Mouse (Mus musculus) embryonic fibroblast, embryonic 13.5 days (primary cell): Measurements from ENCODE around the gene Cdh13. TPM values are rescaled to one million over a fixed set of nuclear protein-coding genes. Genes with fewer than 3 reads are reported as not detected.

Experiments
- H3K27ac ChIP-seq: 2 replicates; pipeline ENCODE4 v1.5.1; 2012; ENCODE audit warnings: low read length, control low read depth, inconsistent platforms; ENCODE audit not compliant: insufficient read depth
- H3K4me1 ChIP-seq: 2 replicates; pipeline ENCODE4 v1.6.1; 2011; ENCODE audit warnings: low read length; ENCODE audit not compliant: control insufficient read depth, insufficient read depth
- H3K4me3 ChIP-seq: 2 replicates; pipeline ENCODE4 v1.5.1; 2011; ENCODE audit warnings: mild to moderate bottlenecking, control low read depth, low read length; ENCODE audit not compliant: insufficient read depth
- CTCF ChIP-seq: IDR thresholded peaks from 2 replicates; pipeline ENCODE4 v1.5.1; 2011; ENCODE audit warnings: mild to moderate bottlenecking, control low read depth, low read length, moderate library complexity, borderline replicate concordance; ENCODE audit not compliant: insufficient read depth
- POLR2A ChIP-seq: IDR thresholded peaks from 2 replicates; pipeline ENCODE4 v1.6.1; 2011; ENCODE audit warnings: low read depth, mild to moderate bottlenecking, control low read depth, low read length, moderate library complexity
- polyA plus RNA-seq: library from polyadenylated mRNA; stranded (reverse); fragments of >200 nt; gene quantifications from 2 replicates; pipeline ENCODE4 v1.2.4, GENCODE M21; 2011; ENCODE audit warnings: low read depth; ENCODE audit not compliant: missing spikeins, insufficient read length

Cdh13 gene
- polyA plus RNA-seq, 1 experiment = 19.8 TPM

DNA sequence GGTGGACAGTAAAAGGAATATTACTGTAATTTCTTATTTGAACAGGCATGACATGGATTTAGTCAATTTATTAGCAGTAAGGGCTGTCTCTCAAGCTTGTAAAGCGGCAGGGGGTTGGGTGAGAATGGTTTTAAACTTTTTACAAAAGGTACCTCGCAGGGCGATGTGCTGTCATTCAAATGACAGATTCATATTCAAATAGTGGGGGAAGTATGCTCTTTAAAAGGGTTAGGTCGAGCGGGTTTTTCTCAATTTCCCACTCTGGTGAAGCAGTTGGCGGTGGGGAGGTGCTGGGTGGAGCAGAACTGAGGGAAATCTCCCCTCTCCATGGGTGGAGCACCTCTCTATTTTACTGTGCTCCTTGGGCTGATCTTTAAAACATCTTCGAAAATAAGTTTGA, 513.0 kb downstream of the Cdh13 start:
- Histone ChIP-seq H3K4me3 (no peak overlapping the region), H3K4me1 (no peaks in the 10 kb centered on the region), H3K27ac (no peak overlapping the region)
- no peak for TF ChIP-seq POLR2A
- no peak for TF ChIP-seq CTCF

DNA sequence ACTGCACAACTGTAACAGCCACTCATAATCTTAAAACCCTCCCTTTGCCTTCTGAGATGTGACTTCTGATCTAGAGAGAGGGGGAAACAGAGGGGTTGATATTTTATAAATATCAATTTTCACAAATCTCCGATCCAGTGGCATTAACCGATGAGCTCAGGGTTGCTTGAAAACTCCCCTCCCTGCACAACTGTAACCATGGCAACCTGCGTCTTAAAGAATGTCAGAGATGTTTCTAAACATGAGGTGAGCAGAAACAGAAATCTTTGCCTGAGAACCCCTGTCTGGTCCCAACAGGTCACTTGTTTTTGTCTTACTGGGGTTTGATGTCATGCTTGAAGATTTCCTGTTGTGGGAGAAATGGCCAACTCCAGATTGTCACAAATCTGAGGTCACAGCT, 513.6 kb downstream of the Cdh13 start:
- Histone ChIP-seq H3K4me1 (no peaks in the 10 kb centered on the region), H3K27ac (no peak overlapping the region)
- TF ChIP-seq POLR2A = no peak
- TF ChIP-seq CTCF = no peak

DNA sequence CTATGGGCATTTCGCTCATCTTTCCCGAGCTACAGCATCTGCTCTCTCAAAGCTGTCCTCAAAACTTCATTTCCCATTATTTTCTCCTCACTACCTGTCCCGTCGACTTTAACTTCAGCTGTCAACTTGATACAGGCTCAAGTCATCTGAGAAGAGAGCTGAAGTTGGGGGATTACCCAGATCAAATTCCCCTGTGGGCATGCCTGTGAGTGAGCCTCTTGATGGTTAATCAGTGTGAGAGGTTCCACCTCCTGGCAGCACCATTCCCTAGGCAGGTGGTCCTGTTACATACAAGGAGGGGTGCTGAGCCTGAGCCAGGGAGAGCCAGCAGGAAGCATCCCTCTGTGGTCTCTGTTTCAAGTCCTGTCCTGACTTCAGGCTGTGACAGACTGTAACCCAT, 519.6 kb downstream of the Cdh13 start:
- Histone ChIP-seq H3K4me1 (no peaks in the 10 kb centered on the region), H3K27ac (no peak overlapping the region), H3K4me3 (no peak overlapping the region)
- no peak for TF ChIP-seq CTCF
- no peak for TF ChIP-seq POLR2A

More for the DNA sequence above, 513.6 kb downstream of the Cdh13 start:
- no peak overlapping the region for H3K4me3 ChIP-seq

DNA sequence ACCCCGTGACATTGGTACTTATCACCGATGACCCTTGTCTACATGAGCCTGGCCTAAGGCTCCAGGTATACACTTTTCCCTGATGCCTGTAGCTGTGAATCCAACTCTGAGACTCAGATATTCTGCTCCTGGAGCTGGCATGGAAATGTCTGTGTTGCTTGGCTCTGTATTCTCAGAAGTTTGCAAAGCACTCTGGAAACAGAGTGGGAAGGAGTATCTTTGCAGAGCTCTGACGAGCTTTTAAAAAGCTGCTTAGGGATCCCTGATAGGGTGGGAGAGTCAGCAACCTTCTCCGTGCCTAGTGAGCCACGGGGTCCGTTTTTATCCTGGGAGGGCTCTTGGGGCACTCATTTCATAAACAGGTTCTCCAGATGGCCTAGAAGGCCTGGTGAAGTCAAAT, 526.1 kb downstream of the Cdh13 start:
- TF ChIP-seq CTCF = no peak
- TF ChIP-seq POLR2A = no peak
- no peaks in the 10 kb centered on the region for H3K4me1 ChIP-seq
- H3K27ac ChIP-seq = no peak overlapping the region
- no peak overlapping the region for H3K4me3 ChIP-seq

DNA sequence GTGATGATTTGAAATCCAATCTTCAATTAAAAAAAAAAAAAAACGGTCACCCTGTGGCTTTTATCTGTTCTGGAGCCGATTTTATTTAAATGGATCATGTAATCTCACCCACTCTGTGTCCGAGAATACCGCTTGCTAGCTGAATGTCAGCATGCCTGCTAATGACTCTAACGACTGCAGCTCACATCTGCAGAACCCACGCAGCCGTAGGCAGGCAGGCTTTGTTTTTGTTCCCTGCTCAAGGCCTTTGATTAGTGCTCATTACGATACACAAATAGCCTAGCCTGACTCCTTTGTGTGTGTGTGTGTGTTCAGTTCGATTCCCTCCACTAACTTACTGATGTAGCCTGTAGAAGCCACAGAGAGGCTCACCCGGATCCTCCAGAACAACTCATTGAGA, 531.5 kb downstream of the Cdh13 start:
- H3K4me1 ChIP-seq = no peaks in the 10 kb centered on the region
- no peak overlapping the region for H3K4me3 ChIP-seq
- no peak overlapping the region for H3K27ac ChIP-seq
- TF ChIP-seq POLR2A (no peak), CTCF (no peak)

DNA sequence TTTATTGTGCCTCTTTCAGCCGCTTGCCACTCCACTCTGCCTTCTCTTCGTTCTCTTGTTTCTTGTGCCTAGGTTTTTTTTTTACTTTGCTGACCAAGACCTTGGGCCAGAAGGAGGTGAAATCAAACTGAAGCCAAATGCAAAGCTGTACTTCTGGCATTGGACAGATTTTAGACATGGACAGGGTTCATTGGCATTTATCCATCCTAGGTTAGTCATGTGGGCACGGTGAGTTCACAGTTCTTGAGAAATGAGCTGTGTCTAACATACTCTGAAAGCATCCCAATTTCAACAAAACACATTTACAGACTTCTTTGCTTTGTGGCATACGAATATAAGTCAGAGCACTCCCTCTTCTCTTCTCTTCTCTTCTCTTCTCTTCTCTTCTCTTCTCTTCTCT, 543.2 kb downstream of the Cdh13 start:
- peaks cover 6% of the 10 kb centered on the region; the same call in 1 of the 2 replicates for H3K4me1 ChIP-seq
- TF ChIP-seq POLR2A (no peak), CTCF (no peak)
- no peak overlapping the region for H3K27ac ChIP-seq
- no peak overlapping the region for H3K4me3 ChIP-seq

DNA sequence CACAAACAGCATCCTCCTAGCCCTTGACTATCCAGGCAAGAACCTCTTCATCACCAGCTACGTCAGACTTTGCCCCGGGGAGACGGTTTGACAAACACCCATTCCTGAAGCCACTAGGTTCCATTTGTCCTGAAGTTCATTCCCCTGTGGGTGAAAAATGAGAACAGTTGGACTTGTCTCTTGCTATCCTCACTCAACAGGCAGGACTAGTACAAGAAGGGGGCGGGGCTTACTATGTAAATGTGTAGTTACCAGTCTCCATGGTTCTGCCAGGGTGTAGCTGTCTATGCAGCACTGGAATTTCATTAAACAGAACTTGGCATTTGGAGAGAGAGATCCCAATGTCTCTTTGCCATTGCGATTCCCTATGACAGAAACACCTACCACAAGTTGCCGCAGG, 544.2 kb downstream of the Cdh13 start:
- Histone ChIP-seq H3K27ac (no peak overlapping the region), H3K4me3 (no peak overlapping the region), H3K4me1 (peaks cover 6% of the 10 kb centered on the region; the same call in 1 of the 2 replicates)
- no peak for TF ChIP-seq CTCF
- TF ChIP-seq POLR2A = no peak

DNA sequence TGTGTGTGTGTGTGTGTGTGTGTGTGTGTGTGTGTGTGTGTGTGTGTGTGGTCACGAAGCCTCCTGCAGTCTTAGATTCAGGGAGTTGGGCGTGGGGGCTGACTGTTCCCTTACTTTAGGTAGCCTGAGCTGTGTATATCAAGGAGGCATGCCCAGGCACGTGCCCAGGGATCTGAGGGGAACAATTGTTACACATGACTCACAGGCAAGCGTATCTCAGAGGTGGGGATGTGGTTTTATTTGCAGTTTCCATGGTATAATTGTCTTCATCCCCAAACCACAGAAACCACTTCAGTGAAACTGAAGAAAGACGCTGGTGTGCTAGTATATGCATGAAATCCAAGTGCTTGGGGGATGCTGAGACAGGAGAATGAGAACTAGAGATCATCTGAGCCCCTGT, 546.8 kb downstream of the Cdh13 start:
- Histone ChIP-seq H3K4me1 (peaks cover 6% of the 10 kb centered on the region; the same call in 1 of the 2 replicates), H3K4me3 (no peak overlapping the region), H3K27ac (no peak overlapping the region)
- no peak for TF ChIP-seq POLR2A
- TF ChIP-seq CTCF = no peak

DNA sequence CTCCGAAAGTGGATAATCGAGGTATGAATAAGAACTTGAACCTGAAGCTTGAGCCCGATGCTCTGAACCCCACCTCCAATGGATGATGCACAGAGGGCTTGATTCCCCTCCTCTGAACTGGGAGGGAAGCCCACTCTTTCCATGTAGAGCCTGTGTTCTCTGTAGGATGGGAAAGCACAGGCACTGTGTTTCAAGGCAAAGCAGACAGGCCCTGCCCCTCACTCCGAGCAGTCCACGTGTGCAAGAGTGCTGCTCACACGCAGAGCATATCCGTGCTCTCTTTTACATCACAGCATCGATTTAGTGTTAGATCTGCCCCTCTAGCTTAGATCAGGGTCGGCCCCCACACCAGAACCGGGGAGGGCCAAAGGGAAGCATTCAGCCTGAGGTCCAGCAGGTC, 547.5 kb downstream of the Cdh13 start:
- H3K27ac ChIP-seq = no peak overlapping the region

DNA sequence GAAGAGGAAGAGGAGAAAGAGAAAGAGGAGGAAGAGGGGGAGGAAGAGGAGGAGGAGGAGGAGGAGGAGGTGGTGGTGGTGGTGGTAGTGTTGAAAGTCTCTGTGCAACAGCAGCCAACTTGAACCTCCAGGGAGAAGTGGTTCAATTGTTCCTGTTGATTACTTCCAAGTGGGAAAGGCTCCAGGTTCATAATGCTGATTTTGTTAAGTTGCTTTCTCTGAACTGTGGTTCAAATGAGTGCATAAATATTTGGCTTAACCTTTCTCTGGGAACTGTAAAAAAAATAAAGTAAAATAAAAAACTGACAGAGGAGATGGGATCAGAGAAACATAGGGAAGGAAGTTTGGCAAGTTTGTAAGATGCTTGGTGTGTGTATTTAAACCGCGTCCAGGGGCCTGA, 555.3 kb downstream of the Cdh13 start:
- Histone ChIP-seq H3K4me3 (no peak overlapping the region), H3K27ac (no peak overlapping the region), H3K4me1 (no peaks in the 10 kb centered on the region)
- TF ChIP-seq CTCF (no peak), POLR2A (no peak)

More for the DNA sequence above, 547.5 kb downstream of the Cdh13 start:
- TF ChIP-seq POLR2A = no peak
- no peak for TF ChIP-seq CTCF
- Histone ChIP-seq H3K4me1 (peaks cover 6% of the 10 kb centered on the region; the same call in 1 of the 2 replicates), H3K4me3 (no peak overlapping the region)

DNA sequence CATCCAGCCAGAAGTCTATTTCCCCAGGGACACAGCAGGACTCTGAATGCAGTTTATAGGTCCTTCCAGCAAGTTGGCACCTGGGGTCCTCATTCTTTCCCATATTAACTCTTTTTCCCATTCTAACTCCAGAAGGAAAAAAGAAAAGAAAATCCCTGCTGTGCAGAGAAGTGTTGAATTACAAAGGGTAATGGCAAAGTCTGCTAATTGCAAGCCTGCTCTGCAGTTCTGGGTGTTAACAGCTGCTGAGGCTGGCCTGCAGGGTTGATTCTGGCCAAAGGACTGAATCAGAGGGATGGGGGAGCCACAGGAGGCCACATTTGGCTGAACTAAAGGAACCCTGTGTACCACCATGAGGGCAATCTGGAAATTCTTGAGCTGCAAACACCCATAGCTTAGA, 562.2 kb downstream of the Cdh13 start:
- no peak overlapping the region for H3K4me3 ChIP-seq
- no peaks in the 10 kb centered on the region for H3K4me1 ChIP-seq
- TF ChIP-seq POLR2A = no peak
- no peak for TF ChIP-seq CTCF
- H3K27ac ChIP-seq = no peak overlapping the region

DNA sequence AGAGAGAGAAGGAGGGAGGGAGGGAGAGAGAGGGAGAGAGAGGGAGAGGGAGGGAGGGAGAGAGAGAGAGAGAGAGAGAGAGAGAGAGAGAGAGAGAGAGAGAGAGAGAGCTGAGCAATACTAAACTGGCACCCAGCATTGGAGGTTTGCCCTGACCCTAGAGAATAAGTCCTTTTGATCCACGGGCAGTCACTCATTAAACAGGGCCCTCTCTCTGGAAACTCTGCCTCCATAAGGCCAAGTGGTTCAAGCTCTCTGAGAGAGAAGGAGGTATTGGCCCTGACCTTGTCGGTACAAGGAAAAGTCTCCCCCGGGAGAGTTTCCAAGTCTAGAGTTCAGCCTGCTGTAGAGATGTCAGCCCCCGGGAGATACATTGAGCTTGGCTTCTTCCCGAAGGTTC, 564.5 kb downstream of the Cdh13 start:
- Histone ChIP-seq H3K27ac (no peak overlapping the region), H3K4me1 (no peaks in the 10 kb centered on the region), H3K4me3 (no peak overlapping the region)
- no peak for TF ChIP-seq CTCF
- TF ChIP-seq POLR2A = no peak
